Mouse (Mus musculus) kidney, adult 18-20 months (tissue): ENCODE measurements around the gene Map4k4.

Experiments
- DNase-seq: peaks from one replicate; pipeline ENCODE4 v3.0.0; 2021

Map4k4 gene

GRCm38 (mm10) chr1:39900181-39901005 is at the start of gene Map4k4:
Gene Map4k4, plus strand, starts transcription at chr1:39900913.
- DNase-seq, result peak; percentile 80

DNA sequence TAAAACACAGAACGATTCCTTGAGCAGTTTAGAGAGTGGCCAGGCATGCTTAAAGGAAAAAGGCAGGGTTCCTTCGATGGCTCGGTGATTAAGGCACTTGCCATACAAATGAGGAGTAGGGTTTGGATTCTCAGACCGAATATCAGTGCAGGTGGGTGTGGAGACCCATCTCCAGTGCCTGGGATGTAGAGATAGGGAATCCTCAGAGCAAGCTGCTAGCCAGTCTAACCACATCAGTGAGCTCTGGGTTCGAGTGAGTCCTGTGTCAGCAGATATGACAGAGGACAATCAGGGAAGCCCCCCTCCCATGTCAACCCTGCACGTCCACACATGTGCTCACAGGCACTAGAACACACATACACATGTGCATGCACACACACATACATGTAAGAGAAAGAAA is 44.8 kb upstream of the Map4k4 start:
- DNase-seq, result no peak

- no peak for DNase-seq
Measured at GRCm38 (mm10) chr1:39856795-39857447, 43.8 kb upstream of the Map4k4 start.

GRCm38 (mm10) chr1:39857448-39857820 is 43.3 kb upstream of the Map4k4 start:
- DNase-seq, result no peak

DNA sequence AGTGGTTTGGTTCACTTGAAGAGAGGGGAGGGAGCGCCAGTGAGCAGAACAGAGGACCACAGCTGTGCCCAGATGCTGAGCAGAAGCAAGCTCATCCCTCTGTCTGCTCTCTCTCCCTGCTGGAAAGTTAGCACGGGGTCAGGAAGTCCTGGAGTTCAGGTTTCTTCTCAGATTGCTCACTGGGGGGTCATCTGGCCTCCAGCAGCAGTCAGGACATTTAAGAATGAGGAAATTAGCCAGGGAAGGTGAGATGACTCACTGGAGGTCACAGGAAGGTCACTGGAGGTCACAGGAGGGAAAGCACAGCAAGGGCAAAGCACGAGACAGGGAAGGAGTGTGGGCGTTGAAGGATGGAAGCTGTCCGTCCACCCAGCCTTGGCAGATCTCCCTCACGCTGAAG is 41.5 kb upstream of the Map4k4 start:
- DNase-seq, result no peak

DNA sequence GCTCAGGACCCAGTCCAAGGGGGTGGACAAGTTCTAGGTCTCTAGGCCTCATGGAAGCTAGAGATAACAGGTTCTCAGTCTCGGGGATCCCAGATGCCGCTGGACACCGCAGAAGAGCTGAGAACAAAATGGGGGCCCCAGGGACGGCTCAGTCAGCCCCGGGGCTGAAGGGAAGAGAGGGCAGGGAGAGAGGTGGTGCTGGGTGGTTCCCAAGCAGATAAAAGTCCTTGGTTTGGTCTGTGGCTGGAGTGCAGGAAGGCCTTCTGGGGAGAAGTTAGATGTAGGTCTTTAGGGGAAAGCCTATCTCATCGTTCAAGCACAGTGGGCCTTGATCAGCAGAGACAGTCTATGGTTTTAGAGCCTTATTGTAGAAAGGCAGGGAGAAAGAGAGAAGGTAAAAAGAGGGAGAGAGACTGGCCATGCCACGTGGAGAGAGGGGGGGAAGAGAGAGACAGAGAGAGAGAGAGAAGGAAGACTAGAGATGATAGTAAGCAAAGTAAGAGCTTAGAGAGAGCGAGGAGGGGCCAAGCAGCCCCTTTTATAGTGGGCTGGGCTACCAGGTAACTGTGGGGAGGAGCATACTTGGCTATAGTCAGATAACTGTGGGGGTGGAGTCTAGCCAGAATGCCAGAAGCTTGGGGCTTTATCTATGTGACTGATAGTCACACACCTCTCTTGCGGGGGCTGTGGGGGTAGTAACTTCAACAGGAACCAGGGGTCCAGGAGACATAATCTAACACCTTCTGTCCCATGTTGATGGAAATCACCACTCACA is 34.2 kb upstream of the Map4k4 start:
- no peak for DNase-seq

DNA sequence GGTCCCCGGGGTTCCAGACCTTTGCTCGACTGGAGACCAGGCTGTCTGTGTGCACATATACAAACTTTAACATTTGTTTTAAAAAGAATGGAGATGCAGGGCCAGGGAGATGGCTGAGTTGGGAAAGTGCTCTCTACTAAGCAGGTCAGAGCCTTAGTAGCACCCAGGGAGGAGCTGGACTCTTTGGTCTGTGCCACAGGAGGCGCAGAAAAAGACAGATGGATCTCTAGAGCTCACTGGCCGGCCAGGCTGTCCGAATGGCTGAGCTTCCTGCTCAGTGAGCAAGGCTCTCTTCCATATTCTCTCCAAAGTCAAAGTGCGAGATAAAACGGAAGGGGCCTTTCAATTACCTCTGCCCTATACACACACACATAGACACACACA is 33.6 kb upstream of the Map4k4 start:
- DNase-seq, result no peak

- peak; percentile 44 for DNase-seq
Measured at GRCm38 (mm10) chr1:39867966-39868593, 32.6 kb upstream of the Map4k4 start.

GRCm38 (mm10) chr1:39868825-39869571 is 31.7 kb upstream of the Map4k4 start:
- DNase-seq, result peak; percentile 11

DNA sequence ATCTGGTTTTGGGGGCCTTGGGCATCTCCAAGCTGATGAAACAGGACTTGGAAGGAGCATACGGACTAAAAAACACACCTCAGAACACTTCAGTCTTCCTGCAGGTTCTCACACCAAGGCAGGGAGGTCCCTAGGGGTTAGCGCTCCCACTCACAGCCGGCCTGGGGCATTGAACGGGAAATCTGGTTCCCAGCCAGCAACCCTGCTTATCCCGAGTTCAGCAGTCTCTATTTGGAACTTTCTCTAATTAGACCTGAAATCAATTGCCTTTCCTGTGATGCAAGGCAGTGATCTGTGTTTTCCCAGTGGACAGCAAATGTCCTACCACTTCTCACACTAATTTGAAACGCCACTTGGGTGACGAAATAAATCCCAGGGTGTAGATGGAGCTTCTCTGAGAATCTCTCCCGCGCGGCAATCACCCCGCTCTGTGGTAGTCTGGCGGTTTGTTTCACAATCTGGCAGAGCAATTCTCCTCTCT is 31.0 kb upstream of the Map4k4 start:
- DNase-seq, result no peak

- no peak for DNase-seq
Measured at GRCm38 (mm10) chr1:39877981-39878380, 22.7 kb upstream of the Map4k4 start.

DNA sequence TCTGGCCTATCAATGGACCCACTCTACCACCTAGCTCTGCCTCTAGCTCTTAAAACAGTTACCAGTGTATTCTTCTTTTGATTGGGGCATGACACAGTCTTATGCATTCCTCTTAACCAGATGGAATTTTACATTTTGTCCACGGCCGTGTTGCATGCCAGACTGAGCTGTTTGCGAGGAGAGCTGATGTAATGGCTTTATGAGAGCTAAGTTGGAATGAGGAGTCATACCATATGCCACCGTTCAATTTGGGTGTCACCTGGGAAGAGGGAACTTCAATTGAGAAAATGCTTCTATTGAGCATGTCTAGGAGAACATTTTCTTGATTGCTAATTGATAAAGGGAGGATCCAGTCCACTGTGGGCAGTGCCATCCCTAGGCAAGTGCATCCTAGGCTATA is 18.2 kb upstream of the Map4k4 start:
- no peak for DNase-seq

GRCm38 (mm10) chr1:39884803-39885515 is 15.8 kb upstream of the Map4k4 start:
- no peak for DNase-seq

DNA sequence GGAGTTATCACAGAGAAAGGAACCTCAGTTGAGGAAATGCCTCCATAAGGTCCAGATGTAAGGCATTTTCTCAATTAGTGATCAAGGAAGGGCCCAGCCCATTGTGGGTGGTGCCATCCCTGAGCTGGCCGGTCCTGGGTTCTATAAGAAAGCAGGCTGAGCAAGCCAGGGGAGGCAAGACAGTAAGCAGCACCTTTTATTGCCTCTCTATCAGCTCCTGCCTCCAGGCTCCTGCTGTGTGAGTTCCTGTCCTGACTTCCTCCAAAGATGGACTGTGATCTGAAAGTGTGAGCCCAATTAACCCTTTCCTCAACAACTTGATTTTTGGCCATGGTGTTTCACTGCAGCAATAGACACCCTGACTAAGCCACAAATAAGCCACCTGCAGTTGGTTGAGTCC is 12.7 kb upstream of the Map4k4 start:
- no peak for DNase-seq

- DNase-seq, result no peak
Measured at GRCm38 (mm10) chr1:39889429-39889828, 11.3 kb upstream of the Map4k4 start.

- DNase-seq, result no peak
Measured at GRCm38 (mm10) chr1:39889973-39890372, 10.7 kb upstream of the Map4k4 start.

DNA sequence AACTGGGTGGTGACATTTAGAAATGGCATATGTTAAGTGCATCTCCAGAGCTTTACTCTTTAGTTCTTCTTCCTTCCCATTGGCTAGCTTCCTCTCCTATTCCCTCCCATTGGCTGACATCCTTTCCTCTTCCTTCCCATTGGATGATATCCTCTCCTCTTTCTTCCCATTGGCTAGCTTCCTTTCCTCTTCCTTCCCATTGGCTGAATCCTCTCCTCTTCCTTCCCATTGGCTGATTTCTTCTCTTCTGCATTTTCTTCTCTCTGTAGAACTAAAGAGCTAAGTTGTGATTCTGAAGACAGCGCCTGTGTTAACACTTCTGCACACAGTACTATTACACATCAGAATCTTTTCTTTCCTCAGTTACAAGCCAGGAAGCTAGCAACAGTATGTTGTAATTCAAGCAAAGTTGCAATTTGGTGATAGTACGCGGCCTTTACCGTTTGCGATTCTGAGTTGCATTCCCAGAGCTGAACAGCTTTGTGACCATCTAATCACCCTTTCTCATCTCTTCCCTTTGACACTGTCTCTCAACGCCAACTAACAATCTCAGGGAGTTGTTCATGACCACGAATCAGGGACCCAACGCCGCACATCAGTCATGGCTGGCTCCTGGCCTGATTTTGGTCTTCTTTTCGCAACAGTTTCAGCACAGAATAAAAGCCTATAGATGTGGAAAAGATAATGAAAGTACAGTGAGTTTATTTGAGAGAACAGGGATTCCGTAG is 7.4 kb upstream of the Map4k4 start:
- no peak for DNase-seq

DNA sequence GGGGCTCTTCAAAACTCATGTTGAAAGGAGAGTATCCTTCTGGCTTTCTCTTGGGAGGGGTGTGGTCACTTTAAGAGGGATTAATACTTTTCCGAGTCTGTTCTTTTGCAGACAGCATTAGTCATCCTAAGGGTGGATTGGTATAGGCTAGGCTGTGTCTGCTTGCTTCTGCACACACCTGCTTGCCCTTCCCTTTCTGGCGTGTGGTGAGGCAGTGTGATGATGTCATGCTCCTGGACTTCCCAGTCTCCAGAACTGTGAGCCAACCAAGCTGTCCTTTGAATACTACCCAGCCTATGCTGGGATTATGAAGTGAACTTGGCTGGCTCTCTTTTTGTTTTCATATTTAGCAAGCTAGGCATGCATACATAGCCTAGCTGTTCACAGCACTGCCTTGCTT is 5.6 kb upstream of the Map4k4 start:
- DNase-seq, result no peak

DNA sequence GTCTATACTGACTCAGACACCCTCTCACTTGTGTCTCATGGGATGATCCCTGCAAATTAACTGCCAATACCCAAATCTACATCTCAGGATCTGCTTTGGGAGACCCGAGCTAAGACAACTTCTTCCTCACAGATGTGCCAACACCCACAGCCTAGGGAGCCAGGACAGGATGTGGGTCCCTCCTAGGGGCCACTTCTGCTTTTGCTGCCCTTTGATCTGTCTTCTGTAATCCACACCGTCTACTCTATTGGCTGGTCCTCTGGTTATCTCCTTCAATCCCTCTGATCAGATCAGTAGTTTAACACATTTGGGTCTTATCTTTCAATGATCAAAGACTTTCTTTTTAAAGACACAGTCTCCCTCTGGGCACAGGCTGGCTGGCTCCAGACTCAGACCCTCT is 5.2 kb upstream of the Map4k4 start:
- DNase-seq, result no peak

DNA sequence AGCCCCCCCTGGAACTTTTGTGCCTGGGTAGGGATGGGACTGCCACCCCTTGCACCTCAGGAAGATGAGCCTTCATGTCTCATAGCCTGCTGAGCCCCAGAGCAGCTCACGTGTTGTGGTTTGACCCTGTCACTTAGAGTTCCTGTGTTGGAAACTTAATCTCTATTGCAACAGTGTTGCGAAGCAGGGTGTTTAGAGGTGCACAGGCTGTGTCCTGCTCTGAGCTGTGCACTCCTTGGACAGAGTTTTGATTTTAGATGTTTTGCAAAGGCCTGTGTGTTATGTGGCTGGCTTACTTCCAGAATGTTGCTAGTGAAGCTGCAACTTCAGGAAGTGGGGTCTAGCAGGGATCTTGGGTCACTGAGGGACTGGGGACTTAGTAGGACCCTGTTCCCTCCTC is 4.1 kb upstream of the Map4k4 start:
- DNase-seq, result no peak

- no peak for DNase-seq
Measured at GRCm38 (mm10) chr1:39898686-39899085, 2.0 kb upstream of the Map4k4 start.
